Mouse (Mus musculus) bone marrow, adult 2 months (tissue): ENCODE data around the gene Pgghg. TPM values are rescaled to one million over a fixed set of nuclear protein-coding genes. Genes with fewer than 3 reads are reported as not detected.

ENCODE experiments used
- H3K27ac ChIP-seq: fragments of 200-500 bp; 2 replicates; pipeline ENCODE4 v1.5.1; 2012; ENCODE audit warnings: low read depth, mild to moderate bottlenecking, control low read depth, inconsistent platforms, low read length; ENCODE audit not compliant: control insufficient read depth, poor library complexity, insufficient read depth
- H3K4me1 ChIP-seq: fragments of 200-500 bp; 2 replicates; pipeline ENCODE4 v1.6.1; 2011; ENCODE audit warnings: low read length; ENCODE audit not compliant: control insufficient read depth, insufficient read depth
- H3K4me3 ChIP-seq: fragments of 200-500 bp; replicated peaks from 2 replicates; pipeline ENCODE3; 2011; ENCODE audit warnings: mild to moderate bottlenecking, low read depth, low read length, control low read depth; ENCODE audit not compliant: control insufficient read depth
- CTCF ChIP-seq: fragments of 200-500 bp; IDR thresholded peaks from 2 replicates; pipeline ENCODE4 v1.5.1; 2011; ENCODE audit warnings: low read length, control low read depth; ENCODE audit not compliant: control insufficient read depth, insufficient read depth
- POLR2A ChIP-seq: fragments of 200-500 bp; IDR thresholded peaks from 2 replicates; pipeline ENCODE4 v1.6.1; 2011; ENCODE audit warnings: low read depth, mild to moderate bottlenecking, control low read depth, low read length, borderline replicate concordance; ENCODE audit not compliant: control insufficient read depth
- WGBS: fragments of 180-500 bp; shearing (Covaris S2); methylation state at CpG from one replicate; pipeline ENCODE4 v1.1.7; 2018; 5-methylcytosine and 5-hydroxymethylcytosine counted together
- polyA plus RNA-seq: library from polyadenylated mRNA; stranded (reverse); fragments of >200 nt; gene quantifications from 2 replicates; pipeline ENCODE4 v1.2.4, GENCODE M21; 2011; ENCODE audit warnings: low replicate concordance; ENCODE audit not compliant: missing spikeins, insufficient read depth, insufficient read length

The Pgghg gene
- polyA plus RNA-seq, 1 experiment, result 13.3 TPM

DNA sequence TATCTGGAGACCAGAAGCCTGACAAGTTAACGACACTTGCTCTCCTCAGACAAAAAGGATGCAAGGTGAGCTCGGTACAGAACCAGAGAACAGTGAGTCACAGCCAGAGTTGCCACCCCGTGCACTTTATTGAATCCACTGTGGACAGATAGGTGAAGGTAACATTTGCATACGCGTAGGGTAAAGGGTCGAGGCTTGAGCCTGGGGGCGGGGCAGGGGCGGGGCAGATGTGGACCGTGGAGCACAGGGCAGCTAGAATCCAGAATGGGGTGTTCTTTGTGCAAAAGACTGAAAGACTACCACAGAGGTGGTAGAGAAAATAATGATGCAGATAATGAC is 13.5 kb downstream of the Pgghg start:
- TF ChIP-seq CTCF, result no peak
- WGBS, result 3% methylated on average over 9 of the region's 9 CpGs
- Histone ChIP-seq H3K4me1 (peaks cover 5% of the 10 kb centered on the region), H3K27ac (peak overlapping the region; percentile 89), H3K4me3 (peak overlapping the region; percentile 75)

DNA sequence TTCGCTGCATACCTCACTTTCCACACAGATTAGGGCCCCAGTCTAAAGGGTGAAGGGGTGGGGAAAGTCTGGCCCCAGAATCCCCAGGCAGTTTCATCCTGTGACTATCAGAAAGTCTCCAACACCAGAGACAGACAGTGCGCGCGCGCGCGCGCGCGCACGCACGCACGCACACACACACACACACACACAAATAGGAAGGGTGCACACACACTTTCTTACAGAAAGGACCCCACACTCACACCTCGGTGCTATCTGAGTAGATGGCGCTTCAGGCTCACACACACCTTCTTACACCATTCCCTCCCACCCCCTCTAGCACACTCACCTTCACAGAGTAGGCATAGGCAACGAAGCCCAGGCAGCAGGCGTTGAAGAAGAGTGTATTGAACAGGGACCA is 14.2 kb downstream of the Pgghg start:
- H3K4me1 ChIP-seq, result peaks cover 8% of the 10 kb centered on the region
- TF ChIP-seq CTCF (no peak), POLR2A (no peak)
- peak overlapping the region; percentile 89 for H3K27ac ChIP-seq
- under 1% methylated on average over 17 of the region's 17 CpGs for WGBS
- peak overlapping the region; percentile 75 for H3K4me3 ChIP-seq

DNA sequence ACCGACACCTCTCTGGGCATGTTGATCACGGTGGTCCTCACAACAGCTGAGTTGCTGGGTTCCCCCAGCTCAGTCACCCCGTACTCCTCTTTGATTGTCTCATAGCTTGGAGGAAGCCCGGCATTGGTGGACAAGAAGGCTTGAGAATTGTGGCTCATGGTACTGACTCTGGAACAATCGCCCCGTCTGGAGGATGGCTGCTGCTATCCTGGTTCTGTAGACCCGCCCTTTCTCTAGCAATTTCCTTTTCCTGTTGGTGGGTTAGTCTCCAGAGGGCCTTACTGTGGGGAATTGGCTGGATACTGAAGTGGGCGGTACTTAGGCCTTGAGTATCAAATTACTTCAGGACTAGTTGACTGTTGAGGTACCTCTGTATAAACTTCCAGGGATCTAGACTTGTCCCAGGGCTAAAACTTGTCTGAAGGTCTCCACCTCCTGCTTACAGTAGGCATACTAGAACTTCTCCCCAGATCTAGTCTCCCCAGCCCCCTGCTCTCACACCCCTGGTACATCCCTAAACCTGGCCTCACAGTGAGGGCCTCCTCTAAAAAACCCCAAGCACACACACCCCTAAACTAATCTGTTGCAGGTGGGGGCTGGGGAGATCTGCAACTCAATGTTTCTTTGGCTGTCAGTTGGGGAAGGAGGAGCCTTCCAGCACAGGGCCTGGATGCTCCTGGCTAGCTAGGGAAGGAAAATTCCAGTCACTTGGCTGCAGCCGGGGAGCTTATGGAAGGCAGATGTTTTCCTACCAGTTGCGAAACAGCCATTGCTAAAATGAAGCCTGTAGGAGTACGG is 14.8 kb downstream of the Pgghg start, which contains the start of the genes Gm45717 and Ifitm2:
Gene Gm45717 (minus strand): TSS at position 180 of the 798 bp plus-strand sequence.
Gene Ifitm2 (minus strand): TSS at position 230 of the 798 bp plus-strand sequence.
- TF ChIP-seq POLR2A, result no peak
- no peak for TF ChIP-seq CTCF
- Histone ChIP-seq H3K27ac (peak within 1 kb of the TSS; percentile 89), H3K4me1 (peaks cover 8% of the 10 kb centered on the region), H3K4me3 (peak within 1 kb of the TSS; percentile 75)
- WGBS, result 13% methylated on average over 11 of the region's 11 CpGs

DNA sequence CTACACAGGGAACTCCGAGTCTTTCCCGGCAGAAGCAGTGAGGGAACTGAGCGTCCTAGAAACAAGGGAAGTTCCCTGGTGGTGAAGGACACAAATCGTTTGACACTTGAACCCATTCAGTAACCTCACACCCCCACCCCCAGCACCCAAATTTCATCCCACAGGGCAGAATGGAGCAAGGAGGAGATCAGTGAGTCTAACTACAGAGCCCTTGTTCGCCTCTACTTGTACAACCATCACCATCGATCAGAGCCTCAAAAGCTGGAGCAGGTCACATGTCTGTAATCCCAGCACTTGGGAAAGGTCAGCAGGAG is 15.3 kb downstream of the Pgghg start:
- WGBS, result 38% methylated on average over 6 of the region's 6 CpGs
- Histone ChIP-seq H3K4me3 (no peak overlapping the region), H3K4me1 (peaks cover 8% of the 10 kb centered on the region)

DNA sequence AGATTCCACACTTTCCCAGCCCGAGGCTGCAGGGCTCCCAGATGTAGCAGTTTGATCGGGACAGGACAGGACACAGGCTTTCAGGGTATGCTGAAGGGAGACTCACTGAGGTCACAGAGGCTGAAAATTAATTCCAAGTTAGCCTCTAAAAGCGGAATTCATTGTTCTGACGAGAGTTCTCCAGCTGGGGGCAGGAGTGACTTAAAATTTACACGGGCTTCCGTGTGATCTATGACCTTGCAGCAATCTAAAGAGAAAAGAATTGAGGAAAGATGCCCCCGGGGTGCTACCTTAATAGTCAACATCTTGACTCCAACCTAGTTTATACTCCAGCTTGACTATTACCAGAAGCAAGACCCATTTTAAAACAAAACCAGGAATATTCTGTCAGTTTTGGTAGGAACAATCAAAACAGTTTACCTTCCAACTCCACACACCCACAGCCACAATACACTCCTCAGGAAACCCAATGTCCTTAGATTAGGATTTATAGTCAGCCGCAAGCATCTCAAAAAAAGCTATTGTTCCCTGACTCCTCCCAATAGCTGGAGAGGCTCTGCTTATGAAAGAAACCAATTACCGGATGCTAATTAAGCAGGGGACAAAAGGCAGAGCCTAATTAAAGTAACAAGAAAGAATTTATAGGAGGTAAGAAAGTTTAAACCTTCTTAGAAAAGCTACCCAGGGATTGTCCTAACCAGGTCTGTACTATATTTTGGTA is 18.1 kb downstream of the Pgghg start:
- no peak overlapping the region for H3K4me3 ChIP-seq
- TF ChIP-seq CTCF (no peak), POLR2A (no peak)
- 9% methylated on average over 9 of the region's 9 CpGs for WGBS
- H3K27ac ChIP-seq, result no peak overlapping the region
- peaks cover 6% of the 10 kb centered on the region for H3K4me1 ChIP-seq

More for the DNA sequence above, 15.3 kb downstream of the Pgghg start:
- peak overlapping the region; percentile 89 for H3K27ac ChIP-seq
- no peak for TF ChIP-seq CTCF
- TF ChIP-seq POLR2A, result no peak

DNA sequence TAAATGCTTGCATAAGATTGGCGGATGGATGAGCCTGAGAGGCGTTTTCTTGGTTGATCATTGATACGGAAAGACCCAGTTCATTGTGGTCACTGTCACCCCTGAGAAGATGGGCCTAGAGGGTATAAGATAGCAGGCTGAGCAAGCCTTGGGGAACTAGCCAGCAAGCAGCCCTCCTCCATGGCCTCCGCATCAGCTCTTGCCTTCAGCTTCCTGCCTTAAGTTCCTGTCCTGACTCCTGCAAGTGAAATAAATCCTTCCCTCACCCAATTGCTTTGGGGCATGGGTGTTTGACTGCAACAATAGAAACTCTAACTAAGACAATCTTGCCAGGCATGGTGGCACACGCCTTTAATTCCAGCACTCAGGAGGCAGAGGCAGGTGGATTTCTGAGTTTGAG is 18.8 kb downstream of the Pgghg start:
- no peak for TF ChIP-seq CTCF
- TF ChIP-seq POLR2A, result no peak
- H3K27ac ChIP-seq, result no peak overlapping the region
- no peak overlapping the region for H3K4me3 ChIP-seq
- H3K4me1 ChIP-seq, result peaks cover 6% of the 10 kb centered on the region
- 55% methylated on average over 5 of the region's 5 CpGs for WGBS

DNA sequence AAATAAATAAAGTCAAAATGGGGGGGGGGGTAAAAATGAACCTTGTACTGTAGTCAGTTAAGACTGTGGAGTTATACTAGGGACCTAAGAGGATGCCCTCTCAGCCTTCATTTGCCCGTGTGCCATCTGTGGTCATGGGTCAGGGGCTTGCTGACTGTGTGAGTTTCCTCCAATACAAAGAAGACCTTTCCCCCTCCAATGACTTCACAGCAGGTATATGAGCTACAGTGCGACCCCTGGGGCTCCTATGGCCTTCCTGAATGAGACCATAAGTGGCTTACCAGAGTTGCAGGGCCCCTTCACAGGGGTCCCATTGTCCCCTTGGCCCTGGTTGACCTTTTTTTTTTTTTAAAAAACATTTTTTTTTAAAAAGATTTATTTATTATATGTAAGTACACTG is 20.2 kb downstream of the Pgghg start:
- no peak overlapping the region for H3K4me3 ChIP-seq
- peaks cover 6% of the 10 kb centered on the region for H3K4me1 ChIP-seq
- TF ChIP-seq POLR2A, result no peak
- no peak for TF ChIP-seq CTCF
- 81% methylated on average over 2 of the region's 2 CpGs for WGBS
- no peak overlapping the region for H3K27ac ChIP-seq

DNA sequence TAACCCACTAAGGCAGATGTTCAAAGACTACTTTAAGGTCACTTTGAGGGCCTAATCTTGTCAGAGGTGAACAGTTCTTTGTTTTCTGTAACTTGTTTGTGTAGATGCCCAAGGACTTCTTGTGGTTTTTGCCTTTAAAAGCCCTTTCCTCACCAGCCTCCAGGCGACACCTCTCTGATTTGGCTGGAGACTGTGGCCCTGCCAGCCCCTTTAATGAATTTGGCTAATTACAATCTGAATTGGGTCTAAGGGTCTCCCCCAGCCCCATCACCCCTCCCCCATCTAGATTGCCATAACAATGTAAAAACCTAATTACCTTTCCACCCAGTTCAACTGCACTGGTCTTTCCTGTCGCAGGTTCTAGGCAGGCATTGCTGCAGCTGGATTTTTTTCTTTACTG is 21.5 kb downstream of the Pgghg start:
- H3K4me1 ChIP-seq, result peaks cover 3% of the 10 kb centered on the region; the same call in 1 of the 2 replicates
- WGBS, result 76% methylated on average over 2 of the region's 2 CpGs
- no peak overlapping the region for H3K27ac ChIP-seq
- no peak for TF ChIP-seq CTCF
- no peak for TF ChIP-seq POLR2A
- no peak overlapping the region for H3K4me3 ChIP-seq

DNA sequence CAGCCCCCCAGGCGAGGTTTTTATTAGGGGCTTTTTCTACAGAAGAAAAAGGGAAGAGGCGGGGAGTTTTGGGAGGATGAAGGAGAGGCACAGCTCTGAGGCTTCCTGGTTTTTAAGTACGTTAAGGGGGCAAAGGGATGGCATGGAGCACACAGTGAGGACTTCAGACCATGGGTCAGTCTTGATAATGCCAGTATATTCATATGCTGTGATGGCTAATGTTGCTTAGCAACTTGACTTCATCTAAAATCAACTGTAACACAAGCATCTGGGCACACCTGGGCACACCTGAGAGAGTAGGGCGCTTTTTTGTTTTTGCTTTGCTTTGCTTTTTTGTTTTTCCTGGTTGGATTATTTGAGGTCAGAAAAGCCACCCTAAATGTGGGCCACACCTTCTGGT is 25.7 kb downstream of the Pgghg start, which contains the start of gene Ifitm1:
Gene Ifitm1 (plus strand): TSS at position 301 of the 400 bp plus-strand sequence.
- Histone ChIP-seq H3K4me1 (no peaks in the 10 kb centered on the region; the same call in 1 of the 2 replicates), H3K27ac (no peak within 1 kb of the TSS), H3K4me3 (no peak within 1 kb of the TSS)
- TF ChIP-seq POLR2A (no peak), CTCF (no peak)
- 60% methylated on average over 4 of the region's 4 CpGs for WGBS
